Mouse (Mus musculus): ENCODE results near the gene Fbxw21. TPM values are rescaled to one million over a fixed set of nuclear protein-coding genes. Genes with fewer than 3 reads are reported as not detected.
"Not testable (repeated sequence)": the region's sequence is repeated elsewhere in the genome, so short reads cannot be mapped to it uniquely, and the experiment has no call there.

Fbxw21 gene
- polyA plus RNA-seq, 1 experiment from 2014 or later = not detected

DNA sequence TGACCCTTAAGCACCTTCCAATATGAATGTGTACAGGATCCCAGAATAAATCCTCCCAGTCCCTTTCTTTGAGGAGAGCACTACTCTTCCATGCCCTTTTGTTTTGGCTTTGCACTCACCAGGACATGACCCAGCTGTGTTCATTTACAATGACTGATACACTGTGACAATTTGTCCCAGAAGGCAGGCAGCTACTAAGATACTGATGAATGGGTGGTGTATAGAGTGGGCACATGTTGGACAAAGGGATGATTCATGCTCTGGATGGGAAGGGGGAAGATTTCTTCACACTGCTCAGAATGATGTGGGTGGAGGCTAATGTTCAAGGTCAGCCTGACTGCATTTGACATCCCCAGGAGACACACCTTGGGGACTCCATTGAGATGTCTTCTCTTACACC is 5.5 kb upstream of the Fbxw21 start:
- H3K27ac ChIP-seq (ENCODE audit: low read length) = no peak overlapping the region
- H3K36me3 ChIP-seq (ENCODE audit: insufficient read depth, low read length) = no peaks in the 10 kb centered on the region
- DNase-seq (ENCODE audit: low spot score) (no peak), ATAC-seq (no peak)
- H3K9me3 ChIP-seq (ENCODE audit: low read length) = no peaks in the 10 kb centered on the region
- no peaks in the 10 kb centered on the region for H3K27me3 ChIP-seq (replicated peaks; ENCODE audit: insufficient read depth, low read length)
- H3K4me1 ChIP-seq (ENCODE audit: insufficient read depth, low read depth, low read length) = no peaks in the 10 kb centered on the region
- TF ChIP-seq CTCF (IDR thresholded peaks at IDR 0.05) (no peak), EP300 (IDR thresholded peaks at IDR 0.05) (no peak)
- H3K9ac ChIP-seq (replicated peaks; ENCODE audit: low read depth) = no peak overlapping the region
- H3K4me3 ChIP-seq (ENCODE audit: low read depth, low read length) = no peak overlapping the region
- H3K4me2 ChIP-seq (replicated peaks; ENCODE audit: low read depth, low read length) = no peak overlapping the region

DNA sequence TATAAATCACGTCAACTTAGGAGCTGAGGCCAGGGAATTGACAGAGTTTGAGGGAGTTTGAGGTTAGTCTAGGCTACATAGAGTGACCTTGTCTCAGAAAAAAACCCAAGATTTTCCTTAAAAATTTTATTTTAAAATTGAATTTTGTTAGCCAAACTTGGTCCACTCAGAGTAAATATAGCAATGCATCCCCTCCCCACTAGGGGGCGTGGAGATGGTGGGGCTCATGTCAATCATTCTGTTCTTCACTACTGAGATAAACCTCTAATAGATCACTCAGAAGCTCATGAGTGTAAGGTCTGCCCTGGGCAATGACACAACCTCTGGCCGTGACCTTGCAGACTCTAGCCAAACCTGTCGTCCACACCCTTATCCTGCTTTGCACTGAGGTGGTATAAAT is 21.4 kb downstream of the Fbxw21 start:
- not testable (repeated sequence) for ATAC-seq

DNA sequence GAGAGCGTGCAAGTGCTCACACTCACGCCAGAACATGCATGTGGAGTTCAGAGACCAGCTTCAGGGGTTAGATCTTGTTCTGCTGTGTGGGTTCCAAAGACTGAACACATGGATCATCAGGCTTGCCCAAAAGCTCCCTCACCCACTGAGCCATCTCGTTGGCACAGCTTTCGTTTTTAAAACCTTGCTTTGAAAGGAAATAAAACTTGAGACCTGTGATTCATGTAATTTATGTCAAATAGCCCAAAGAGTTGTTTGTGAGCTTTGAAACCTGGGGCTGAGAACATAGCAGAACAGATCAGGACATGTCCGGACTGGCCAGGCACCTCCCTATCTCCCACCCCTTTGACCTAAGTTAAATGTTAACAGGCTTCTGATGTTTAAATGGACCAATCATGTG is 31.8 kb downstream of the Fbxw21 start:
- Histone ChIP-seq H3K27me3 (replicated peaks; ENCODE audit: insufficient read depth, low read length) (no peaks in the 10 kb centered on the region), H3K27ac (ENCODE audit: low read length) (no peak overlapping the region), H3K4me3 (ENCODE audit: low read depth, low read length) (no peak overlapping the region), H3K9me3 (ENCODE audit: low read length) (no peaks in the 10 kb centered on the region), H3K36me3 (ENCODE audit: insufficient read depth, low read length) (no peaks in the 10 kb centered on the region), H3K4me1 (ENCODE audit: insufficient read depth, low read depth, low read length) (no peaks in the 10 kb centered on the region), H3K4me2 (replicated peaks; ENCODE audit: low read depth, low read length) (no peak overlapping the region), H3K9ac (replicated peaks; ENCODE audit: low read depth) (no peak overlapping the region)
- no peak for ATAC-seq
- no peak for DNase-seq (ENCODE audit: low spot score)
- 85% methylated on average over 5 of the region's 5 CpGs for WGBS
- TF ChIP-seq EP300 (IDR thresholded peaks at IDR 0.05) (no peak), CTCF (IDR thresholded peaks at IDR 0.05) (no peak)

More for the DNA sequence above, 21.4 kb downstream of the Fbxw21 start:
- TF ChIP-seq CTCF (IDR thresholded peaks at IDR 0.05) = peak; percentile 50
- not testable (repeated sequence) for H3K4me3 ChIP-seq (ENCODE audit: low read depth, low read length); H3K36me3 ChIP-seq (ENCODE audit: insufficient read depth, low read length); H3K9ac ChIP-seq (replicated peaks; ENCODE audit: low read depth); H3K27me3 ChIP-seq (replicated peaks; ENCODE audit: insufficient read depth, low read length); H3K4me2 ChIP-seq (replicated peaks; ENCODE audit: low read depth, low read length); H3K27ac ChIP-seq (ENCODE audit: low read length); H3K4me1 ChIP-seq (ENCODE audit: insufficient read depth, low read depth, low read length); DNase-seq (ENCODE audit: low spot score); H3K9me3 ChIP-seq (ENCODE audit: low read length)
- 51% methylated on average over 4 of the region's 4 CpGs for WGBS

DNA sequence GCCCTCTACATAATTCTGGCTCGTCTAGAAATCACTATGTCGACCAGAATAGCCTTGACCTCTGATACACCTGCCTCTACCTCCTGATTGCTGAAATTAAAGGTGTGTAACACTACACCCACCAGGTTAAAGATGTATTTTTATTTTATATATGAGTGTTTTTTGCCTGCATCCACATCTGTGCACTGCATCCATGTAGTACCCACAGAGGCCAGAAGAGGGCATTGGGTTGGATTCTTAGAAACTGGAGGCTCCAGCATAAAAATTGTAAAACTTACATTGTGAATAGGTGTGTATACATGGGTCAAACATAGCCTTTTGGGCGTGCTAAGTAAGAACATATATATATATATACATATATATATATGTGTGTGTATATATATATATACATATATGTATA is 33.6 kb downstream of the Fbxw21 start:
- no peaks in the 10 kb centered on the region for H3K9me3 ChIP-seq (ENCODE audit: low read length)
- H3K9ac ChIP-seq (replicated peaks; ENCODE audit: low read depth) = no peak overlapping the region
- no peak overlapping the region for H3K4me2 ChIP-seq (replicated peaks; ENCODE audit: low read depth, low read length)
- no peaks in the 10 kb centered on the region for H3K36me3 ChIP-seq (ENCODE audit: insufficient read depth, low read length)
- no peaks in the 10 kb centered on the region for H3K27me3 ChIP-seq (replicated peaks; ENCODE audit: insufficient read depth, low read length)
- 46% methylated on average over 3 of the region's 3 CpGs for WGBS
- H3K4me1 ChIP-seq (ENCODE audit: insufficient read depth, low read depth, low read length) = no peaks in the 10 kb centered on the region
- no peak for ATAC-seq
- no peak overlapping the region for H3K27ac ChIP-seq (ENCODE audit: low read length)
- no peak overlapping the region for H3K4me3 ChIP-seq (ENCODE audit: low read depth, low read length)
- peak; percentile 38 for DNase-seq (ENCODE audit: low spot score)
- peak; percentile 64 for TF ChIP-seq CTCF (IDR thresholded peaks at IDR 0.05)
- TF ChIP-seq EP300 (IDR thresholded peaks at IDR 0.05) = no peak

- no peaks in the 10 kb centered on the region for H3K36me3 ChIP-seq (ENCODE audit: insufficient read depth, low read length)
- 67% methylated on average over 4 of the region's 4 CpGs for WGBS
- no peak for ATAC-seq
These were observed 34.8 kb downstream of the Fbxw21 start for GRCm38 (mm10) chr9:109127076-109127475.

GRCm38 (mm10) chr9:109125481-109125880 is 36.4 kb downstream of the Fbxw21 start:
- DNase-seq (ENCODE audit: low spot score) = no peak
- Histone ChIP-seq H3K9me3 (ENCODE audit: low read length) (no peaks in the 10 kb centered on the region), H3K27me3 (replicated peaks; ENCODE audit: insufficient read depth, low read length) (no peaks in the 10 kb centered on the region), H3K9ac (replicated peaks; ENCODE audit: low read depth) (no peak overlapping the region), H3K36me3 (ENCODE audit: insufficient read depth, low read length) (no peaks in the 10 kb centered on the region), H3K27ac (ENCODE audit: low read length) (no peak overlapping the region), H3K4me3 (ENCODE audit: low read depth, low read length) (no peak overlapping the region), H3K4me1 (ENCODE audit: insufficient read depth, low read depth, low read length) (no peaks in the 10 kb centered on the region), H3K4me2 (replicated peaks; ENCODE audit: low read depth, low read length) (no peak overlapping the region)
- TF ChIP-seq CTCF (IDR thresholded peaks at IDR 0.05) (no peak), EP300 (IDR thresholded peaks at IDR 0.05) (no peak)
- 66% methylated on average over 3 of the region's 3 CpGs for WGBS
- ATAC-seq = no peak

More at GRCm38 (mm10) chr9:109127076-109127475, 34.8 kb downstream of the Fbxw21 start:
- no peak for DNase-seq (ENCODE audit: low spot score)
- Histone ChIP-seq H3K4me2 (replicated peaks; ENCODE audit: low read depth, low read length) (no peak overlapping the region), H3K27me3 (replicated peaks; ENCODE audit: insufficient read depth, low read length) (no peaks in the 10 kb centered on the region), H3K4me3 (ENCODE audit: low read depth, low read length) (no peak overlapping the region), H3K4me1 (ENCODE audit: insufficient read depth, low read depth, low read length) (no peaks in the 10 kb centered on the region), H3K9ac (replicated peaks; ENCODE audit: low read depth) (no peak overlapping the region), H3K9me3 (ENCODE audit: low read length) (no peaks in the 10 kb centered on the region), H3K27ac (ENCODE audit: low read length) (no peak overlapping the region)
- TF ChIP-seq CTCF (IDR thresholded peaks at IDR 0.05) (no peak), EP300 (IDR thresholded peaks at IDR 0.05) (no peak)

DNA sequence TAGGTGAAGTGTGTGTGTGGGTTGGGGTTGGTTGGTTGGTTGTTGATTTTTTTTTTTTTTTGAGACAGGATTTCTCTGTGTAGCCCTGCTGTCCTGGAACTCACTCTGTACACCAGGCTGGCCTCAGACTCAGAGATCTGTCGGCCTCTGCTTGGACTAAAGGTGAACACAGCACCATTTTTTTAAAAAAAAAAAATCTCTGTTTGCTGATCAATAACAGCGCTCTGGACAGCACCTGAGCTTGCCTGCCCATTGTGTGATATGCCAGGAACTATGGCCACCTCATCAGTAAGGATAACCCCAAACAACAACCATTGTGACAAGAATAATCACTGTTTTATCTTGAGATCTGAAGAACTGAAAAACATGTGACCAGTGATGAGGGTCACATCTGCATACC is 36.8 kb downstream of the Fbxw21 start:
- H3K4me3 ChIP-seq (ENCODE audit: low read depth, low read length) = no peak overlapping the region
- H3K27me3 ChIP-seq (replicated peaks; ENCODE audit: insufficient read depth, low read length) = no peaks in the 10 kb centered on the region
- TF ChIP-seq EP300 (IDR thresholded peaks at IDR 0.05) (no peak), CTCF (IDR thresholded peaks at IDR 0.05) (no peak)
- 71% methylated on average over 2 of the region's 2 CpGs for WGBS
- no peaks in the 10 kb centered on the region for H3K4me1 ChIP-seq (ENCODE audit: insufficient read depth, low read depth, low read length)
- no peaks in the 10 kb centered on the region for H3K36me3 ChIP-seq (ENCODE audit: insufficient read depth, low read length)
- no peak for ATAC-seq
- H3K9me3 ChIP-seq (ENCODE audit: low read length) = no peaks in the 10 kb centered on the region
- no peak for DNase-seq (ENCODE audit: low spot score)
- no peak overlapping the region for H3K27ac ChIP-seq (ENCODE audit: low read length)
- H3K9ac ChIP-seq (replicated peaks; ENCODE audit: low read depth) = no peak overlapping the region
- H3K4me2 ChIP-seq (replicated peaks; ENCODE audit: low read depth, low read length) = no peak overlapping the region

Data from lung, postnatal 0 days (tissue).